Mouse (Mus musculus): Measurements from ENCODE around the gene Sertad4. TPM values are rescaled to one million over a fixed set of nuclear protein-coding genes. Genes with fewer than 3 reads are reported as not detected.

Gene Sertad4
- polyA plus RNA-seq, 1 experiment from 2014 or later: 20.7 TPM

DNA sequence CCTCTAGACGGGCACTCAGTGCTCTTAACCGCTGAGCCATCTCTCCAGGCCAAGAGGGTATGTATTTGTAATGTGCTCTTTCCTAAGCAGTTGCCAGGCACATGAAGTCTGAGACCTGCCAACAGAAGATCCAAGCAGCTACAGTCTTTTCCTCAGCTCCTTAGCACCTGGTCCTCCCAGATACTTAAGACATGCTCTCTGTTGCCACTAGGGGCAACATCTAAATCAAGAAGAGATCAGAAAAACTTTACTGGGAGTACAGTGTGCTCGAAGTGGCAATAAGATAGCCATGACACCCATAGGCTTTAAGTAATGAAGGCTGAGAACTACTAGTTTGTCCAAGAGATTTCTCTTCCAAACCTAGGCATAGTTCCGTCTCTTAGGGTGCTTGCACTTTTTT is 24.6 kb upstream of the Sertad4 start:
- DNase-seq (ENCODE audit: low spot score): no peak
- 77% methylated on average over 4 of the region's 4 CpGs for WGBS

DNA sequence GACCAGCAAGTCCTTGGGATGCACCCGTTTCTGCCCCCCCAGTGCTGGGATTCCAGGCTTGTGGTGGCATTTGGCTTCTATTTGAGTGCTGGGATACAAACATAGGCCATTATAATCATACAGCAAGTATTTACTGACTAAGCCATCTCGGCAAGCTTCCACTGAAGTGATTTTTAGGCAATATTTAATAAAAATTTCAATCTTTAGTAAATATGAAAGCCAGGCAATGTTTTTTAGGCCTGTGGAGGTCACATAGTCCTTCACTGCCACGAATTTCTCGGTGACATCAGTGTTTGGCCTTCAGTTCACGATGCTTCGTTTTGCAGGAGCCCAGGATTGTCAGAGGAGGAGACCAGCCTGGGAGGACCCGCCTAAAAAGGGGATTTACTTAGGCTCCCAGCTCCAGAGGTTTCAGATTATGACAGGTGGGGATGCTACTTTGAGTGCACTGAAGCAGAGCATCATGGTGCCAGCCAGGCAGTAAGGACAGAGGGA is 23.6 kb upstream of the Sertad4 start:
- Histone ChIP-seq H3K27ac (ENCODE audit: low read depth) (no peak overlapping the region), H3K9ac (ENCODE audit: low read length) (no peak overlapping the region), H3K4me3 (ENCODE audit: low read depth, low read length) (no peak overlapping the region), H3K36me3 (ENCODE audit: control insufficient read depth, insufficient read depth, low read length) (no peaks in the 10 kb centered on the region), H3K4me2 (ENCODE audit: low read length) (no peak overlapping the region), H3K9me3 (ENCODE audit: control insufficient read depth, low read length) (no peaks in the 10 kb centered on the region), H3K27me3 (replicated peaks; ENCODE audit: control insufficient read depth, insufficient read depth, low read length) (no peaks in the 10 kb centered on the region), H3K4me1 (replicated peaks; ENCODE audit: control insufficient read depth, insufficient read depth, low read length) (no peaks in the 10 kb centered on the region)
- DNase-seq (ENCODE audit: low spot score) (no peak), ATAC-seq (replicated peaks; ENCODE audit: low FRiP score, low TSS enrichment, low read depth) (no peak)
- WGBS: 86% methylated on average over 7 of the region's 7 CpGs

More for the DNA sequence above, 24.6 kb upstream of the Sertad4 start:
- no peaks in the 10 kb centered on the region for H3K9me3 ChIP-seq (ENCODE audit: control insufficient read depth, low read length)
- no peak overlapping the region for H3K4me3 ChIP-seq (ENCODE audit: low read depth, low read length)
- H3K27ac ChIP-seq (ENCODE audit: low read depth): no peak overlapping the region
- no peak overlapping the region for H3K4me2 ChIP-seq (ENCODE audit: low read length)
- no peaks in the 10 kb centered on the region for H3K27me3 ChIP-seq (replicated peaks; ENCODE audit: control insufficient read depth, insufficient read depth, low read length)
- ATAC-seq (replicated peaks; ENCODE audit: low FRiP score, low TSS enrichment, low read depth): no peak
- no peak overlapping the region for H3K9ac ChIP-seq (ENCODE audit: low read length)
- H3K4me1 ChIP-seq (replicated peaks; ENCODE audit: control insufficient read depth, insufficient read depth, low read length): no peaks in the 10 kb centered on the region
- H3K36me3 ChIP-seq (ENCODE audit: control insufficient read depth, insufficient read depth, low read length): no peaks in the 10 kb centered on the region

DNA sequence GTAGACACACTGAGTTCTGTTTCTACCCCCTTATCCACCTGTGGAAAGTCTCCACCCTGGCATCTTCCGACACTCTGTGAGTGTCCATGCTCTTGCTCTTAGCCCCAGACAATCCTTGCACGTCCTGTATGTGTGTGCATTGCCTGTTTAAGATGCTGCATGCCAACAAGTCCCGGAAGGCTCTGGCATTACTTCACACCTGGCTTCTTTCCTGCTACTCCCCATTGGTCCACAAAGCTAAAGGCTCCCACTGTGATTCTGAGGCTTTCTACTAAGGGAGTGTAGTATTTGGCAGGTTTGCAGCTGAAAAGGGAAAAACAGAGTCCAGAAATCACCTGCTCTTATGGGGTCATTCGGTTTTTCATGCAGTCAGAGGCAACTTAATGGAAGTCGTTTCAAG is 17.3 kb upstream of the Sertad4 start:
- no peak overlapping the region for H3K4me3 ChIP-seq (ENCODE audit: low read depth, low read length)
- no peaks in the 10 kb centered on the region for H3K27me3 ChIP-seq (replicated peaks; ENCODE audit: control insufficient read depth, insufficient read depth, low read length)
- no peaks in the 10 kb centered on the region for H3K36me3 ChIP-seq (ENCODE audit: control insufficient read depth, insufficient read depth, low read length)
- DNase-seq (ENCODE audit: low spot score) (no peak), ATAC-seq (replicated peaks; ENCODE audit: low FRiP score, low TSS enrichment, low read depth) (no peak)
- H3K9ac ChIP-seq (ENCODE audit: low read length): no peak overlapping the region
- H3K4me2 ChIP-seq (ENCODE audit: low read length): no peak overlapping the region
- H3K4me1 ChIP-seq (replicated peaks; ENCODE audit: control insufficient read depth, insufficient read depth, low read length): no peaks in the 10 kb centered on the region
- WGBS: 72% methylated on average over 5 of the region's 5 CpGs
- H3K9me3 ChIP-seq (ENCODE audit: control insufficient read depth, low read length): no peaks in the 10 kb centered on the region
- no peak overlapping the region for H3K27ac ChIP-seq (ENCODE audit: low read depth)

DNA sequence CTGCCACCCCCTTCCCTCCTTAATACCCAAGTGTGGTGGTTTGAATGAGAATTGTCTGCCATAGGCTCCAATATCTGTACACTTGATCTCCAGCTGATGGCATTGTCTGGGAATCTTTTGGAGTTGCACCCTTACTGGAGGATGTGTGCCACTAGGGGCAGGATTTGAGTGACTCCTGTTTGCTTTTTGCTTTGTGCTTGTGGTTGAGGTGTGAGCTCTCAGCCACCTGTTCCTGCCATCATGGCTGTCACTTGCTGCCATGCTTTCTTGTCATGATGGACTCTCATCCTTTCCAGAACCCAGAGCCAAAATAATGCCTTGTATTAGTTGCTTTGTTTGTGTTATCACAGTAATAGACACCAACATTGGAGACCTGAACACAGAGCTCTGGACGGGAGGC is 14.2 kb upstream of the Sertad4 start:
- Histone ChIP-seq H3K4me1 (replicated peaks; ENCODE audit: control insufficient read depth, insufficient read depth, low read length) (no peaks in the 10 kb centered on the region), H3K4me3 (ENCODE audit: low read depth, low read length) (no peak overlapping the region), H3K9ac (ENCODE audit: low read length) (no peak overlapping the region), H3K4me2 (ENCODE audit: low read length) (no peak overlapping the region), H3K9me3 (ENCODE audit: control insufficient read depth, low read length) (no peaks in the 10 kb centered on the region), H3K36me3 (ENCODE audit: control insufficient read depth, insufficient read depth, low read length) (no peaks in the 10 kb centered on the region), H3K27me3 (replicated peaks; ENCODE audit: control insufficient read depth, insufficient read depth, low read length) (no peaks in the 10 kb centered on the region), H3K27ac (ENCODE audit: low read depth) (no peak overlapping the region)
- DNase-seq (ENCODE audit: low spot score): no peak
- 79% methylated on average over 1 of the region's 1 CpGs for WGBS
- no peak for ATAC-seq (replicated peaks; ENCODE audit: low FRiP score, low TSS enrichment, low read depth)

DNA sequence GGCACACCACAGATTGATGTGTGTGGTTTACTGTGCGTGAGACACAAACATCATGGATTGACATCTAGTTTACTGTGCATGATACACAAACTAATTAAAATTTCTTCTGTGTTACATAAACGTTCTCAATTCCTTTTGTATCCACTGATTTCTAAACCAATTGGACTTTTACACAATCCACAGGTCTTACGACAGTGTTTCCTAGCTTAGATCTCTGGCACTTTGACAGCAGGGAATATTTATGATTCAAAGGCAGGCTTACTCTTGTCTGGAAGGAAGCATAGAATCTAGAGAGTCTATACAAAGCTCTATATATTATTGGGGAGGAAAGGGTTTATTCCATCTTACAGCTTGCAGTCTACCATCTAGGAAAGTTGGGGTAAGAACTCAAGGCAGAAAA is 8.9 kb upstream of the Sertad4 start:
- no peak for DNase-seq (ENCODE audit: low spot score)
- WGBS: 67% methylated on average over 3 of the region's 3 CpGs

DNA sequence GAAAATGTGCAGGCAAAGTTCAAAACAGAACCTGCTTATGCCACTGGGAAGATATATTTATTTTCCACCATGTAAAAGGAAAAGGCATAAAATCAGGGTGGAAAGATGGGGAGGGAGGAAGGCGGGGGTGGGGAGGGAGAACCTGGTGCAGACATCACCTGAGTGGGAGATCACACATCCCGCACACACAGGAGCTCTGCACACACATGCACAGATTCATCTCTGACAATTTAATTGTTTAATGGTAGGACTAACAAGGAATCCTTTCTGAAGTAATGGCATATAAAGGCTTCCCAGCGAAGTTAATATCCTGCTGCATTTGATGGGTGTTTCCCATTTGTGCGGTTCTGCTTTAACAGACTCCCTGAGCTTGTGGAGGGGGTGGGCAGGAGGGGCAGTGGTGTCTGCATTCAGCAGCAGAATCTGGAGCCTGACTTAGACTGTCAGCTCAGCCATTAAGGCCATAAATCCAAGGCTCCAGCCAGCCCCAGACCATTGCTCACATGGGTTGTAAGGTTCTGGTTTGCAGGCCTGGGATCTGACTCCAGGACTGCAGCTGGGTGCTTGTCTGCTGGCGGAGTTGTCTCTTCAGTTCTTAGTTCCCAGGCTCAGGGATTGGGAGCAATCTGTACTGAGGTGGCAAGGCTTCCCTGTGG is 5.9 kb upstream of the Sertad4 start:
- H3K4me2 ChIP-seq (ENCODE audit: low read length): no peak overlapping the region
- no peaks in the 10 kb centered on the region for H3K9me3 ChIP-seq (ENCODE audit: control insufficient read depth, low read length)
- H3K4me1 ChIP-seq (replicated peaks; ENCODE audit: control insufficient read depth, insufficient read depth, low read length): peaks cover 6% of the 10 kb centered on the region
- no peak overlapping the region for H3K9ac ChIP-seq (ENCODE audit: low read length)
- no peaks in the 10 kb centered on the region for H3K36me3 ChIP-seq (ENCODE audit: control insufficient read depth, insufficient read depth, low read length)
- peak overlapping the region; percentile 7; the same call in 1 of the 2 replicates for H3K27ac ChIP-seq (ENCODE audit: low read depth)
- DNase-seq (ENCODE audit: low spot score) (no peak), ATAC-seq (replicated peaks; ENCODE audit: low FRiP score, low TSS enrichment, low read depth) (no peak)
- H3K4me3 ChIP-seq (ENCODE audit: low read depth, low read length): no peak overlapping the region
- no peaks in the 10 kb centered on the region for H3K27me3 ChIP-seq (replicated peaks; ENCODE audit: control insufficient read depth, insufficient read depth, low read length)
- 34% methylated on average over 5 of the region's 5 CpGs for WGBS

More for the DNA sequence above, 8.9 kb upstream of the Sertad4 start:
- Histone ChIP-seq H3K9ac (ENCODE audit: low read length) (no peak overlapping the region), H3K4me3 (ENCODE audit: low read depth, low read length) (no peak overlapping the region), H3K9me3 (ENCODE audit: control insufficient read depth, low read length) (no peaks in the 10 kb centered on the region), H3K4me1 (replicated peaks; ENCODE audit: control insufficient read depth, insufficient read depth, low read length) (peaks cover 5% of the 10 kb centered on the region; the same call in 1 of the 2 replicates), H3K4me2 (ENCODE audit: low read length) (no peak overlapping the region), H3K27me3 (replicated peaks; ENCODE audit: control insufficient read depth, insufficient read depth, low read length) (no peaks in the 10 kb centered on the region), H3K27ac (ENCODE audit: low read depth) (no peak overlapping the region), H3K36me3 (ENCODE audit: control insufficient read depth, insufficient read depth, low read length) (no peaks in the 10 kb centered on the region)
- no peak for ATAC-seq (replicated peaks; ENCODE audit: low FRiP score, low TSS enrichment, low read depth)

DNA sequence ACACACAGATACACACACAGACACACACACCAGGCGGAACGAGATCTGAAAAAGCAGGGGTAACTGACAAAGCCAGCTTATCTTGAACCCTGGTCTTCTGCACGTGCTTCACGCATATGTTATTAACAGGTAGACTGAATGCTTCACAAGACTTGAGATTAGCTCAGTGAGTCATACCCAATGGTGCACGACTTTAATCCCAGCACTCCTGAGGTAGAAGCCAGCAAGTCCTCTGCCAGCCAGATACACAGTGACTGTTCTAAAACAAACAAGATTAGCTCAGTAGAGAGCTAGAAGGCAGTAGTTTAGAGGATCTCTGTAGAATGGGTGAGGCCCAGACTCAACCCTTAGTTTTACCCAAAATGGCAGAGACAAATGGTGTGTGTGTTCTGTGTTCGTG is 4.7 kb upstream of the Sertad4 start:
- Histone ChIP-seq H3K9ac (ENCODE audit: low read length) (no peak overlapping the region), H3K9me3 (ENCODE audit: control insufficient read depth, low read length) (no peaks in the 10 kb centered on the region), H3K36me3 (ENCODE audit: control insufficient read depth, insufficient read depth, low read length) (no peaks in the 10 kb centered on the region), H3K4me3 (ENCODE audit: low read depth, low read length) (no peak overlapping the region), H3K27ac (ENCODE audit: low read depth) (no peak overlapping the region), H3K27me3 (replicated peaks; ENCODE audit: control insufficient read depth, insufficient read depth, low read length) (no peaks in the 10 kb centered on the region), H3K4me1 (replicated peaks; ENCODE audit: control insufficient read depth, insufficient read depth, low read length) (peaks cover 12% of the 10 kb centered on the region), H3K4me2 (ENCODE audit: low read length) (no peak overlapping the region)
- 63% methylated on average over 6 of the region's 6 CpGs for WGBS
- no peak for DNase-seq (ENCODE audit: low spot score)
- 0 out of 2 replicates have a peak, but pooled peaks have one; percentile 34 for ATAC-seq (replicated peaks; ENCODE audit: low FRiP score, low TSS enrichment, low read depth)

DNA sequence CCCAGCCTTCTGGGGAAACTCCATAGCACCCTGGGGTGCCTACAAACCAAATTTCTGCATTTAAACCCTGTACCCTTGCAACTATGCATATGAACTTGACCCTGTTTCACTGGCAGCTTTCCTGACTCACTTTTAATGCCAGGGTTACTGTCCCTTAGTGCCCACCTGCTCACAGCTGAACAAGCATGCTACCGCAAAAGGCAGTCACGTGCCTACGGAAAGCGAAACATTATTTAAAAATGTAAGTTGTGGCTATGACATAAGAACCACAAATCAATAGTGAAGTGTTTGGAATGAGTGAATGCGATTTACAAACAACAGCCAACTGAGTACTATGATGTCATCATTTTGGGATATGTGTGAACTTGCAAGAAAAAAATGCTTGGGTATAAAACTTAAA is 2.0 kb upstream of the Sertad4 start:
- no peak for ATAC-seq (replicated peaks; ENCODE audit: low FRiP score, low TSS enrichment, low read depth)
- H3K9ac ChIP-seq (ENCODE audit: low read length): no peak overlapping the region
- no peaks in the 10 kb centered on the region for H3K9me3 ChIP-seq (ENCODE audit: control insufficient read depth, low read length)
- DNase-seq (ENCODE audit: low spot score): no peak
- H3K27me3 ChIP-seq (replicated peaks; ENCODE audit: control insufficient read depth, insufficient read depth, low read length): no peaks in the 10 kb centered on the region
- no peak overlapping the region for H3K27ac ChIP-seq (ENCODE audit: low read depth)
- H3K4me2 ChIP-seq (ENCODE audit: low read length): no peak overlapping the region
- peaks cover 30% of the 10 kb centered on the region for H3K4me1 ChIP-seq (replicated peaks; ENCODE audit: control insufficient read depth, insufficient read depth, low read length)
- 76% methylated on average over 5 of the region's 5 CpGs for WGBS
- H3K4me3 ChIP-seq (ENCODE audit: low read depth, low read length): no peak overlapping the region
- no peaks in the 10 kb centered on the region for H3K36me3 ChIP-seq (ENCODE audit: control insufficient read depth, insufficient read depth, low read length)

DNA sequence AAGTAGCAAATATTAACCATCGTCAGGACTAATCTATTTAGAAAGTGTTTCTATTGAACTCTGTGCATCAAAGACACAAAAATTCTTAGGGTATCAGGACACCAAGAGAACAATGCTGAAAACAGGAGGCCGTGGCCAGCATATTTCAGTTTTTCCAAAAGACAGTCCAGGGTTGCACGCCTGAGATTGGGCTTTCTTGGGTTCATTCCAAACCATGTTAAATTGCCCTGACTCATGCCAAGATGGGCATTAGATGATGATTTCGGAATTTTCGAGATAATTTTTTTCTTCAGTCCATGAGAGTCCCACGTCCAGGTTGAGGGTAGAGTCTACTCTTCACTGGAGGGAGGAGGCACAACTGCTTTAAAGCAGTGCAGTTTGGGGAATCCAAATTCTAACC is 1.4 kb upstream of the Sertad4 start:
- Histone ChIP-seq H3K4me3 (ENCODE audit: low read depth, low read length) (no peak overlapping the region), H3K27me3 (replicated peaks; ENCODE audit: control insufficient read depth, insufficient read depth, low read length) (no peaks in the 10 kb centered on the region), H3K4me1 (replicated peaks; ENCODE audit: control insufficient read depth, insufficient read depth, low read length) (peaks cover 34% of the 10 kb centered on the region), H3K4me2 (ENCODE audit: low read length) (no peak overlapping the region), H3K36me3 (ENCODE audit: control insufficient read depth, insufficient read depth, low read length) (no peaks in the 10 kb centered on the region), H3K9me3 (ENCODE audit: control insufficient read depth, low read length) (no peaks in the 10 kb centered on the region), H3K9ac (ENCODE audit: low read length) (no peak overlapping the region), H3K27ac (ENCODE audit: low read depth) (no peak overlapping the region)
- ATAC-seq (replicated peaks; ENCODE audit: low FRiP score, low TSS enrichment, low read depth) (no peak), DNase-seq (ENCODE audit: low spot score) (no peak)
- WGBS: 80% methylated on average over 6 of the region's 6 CpGs
